Mouse (Mus musculus): ENCODE measurements around the gene Tmprss12.
"Not testable (repeated sequence)": the region's sequence is repeated elsewhere in the genome, so short reads cannot be mapped to it uniquely, and the experiment has no call there.

GRCm38 (mm10) chr15:100328089-100328488 lies 47.5 kb downstream of the Tmprss12 start:
- TF ChIP-seq USF1 (IDR thresholded peaks at IDR 0.05; ENCODE audit: low read depth); POLR2AphosphoS2 (IDR thresholded peaks at IDR 0.05; ENCODE audit: insufficient read length, low read depth): not testable (repeated sequence)
